Mouse (Mus musculus) forelimb bud, embryonic 11.5 days (tissue): Measurements from ENCODE around the gene Xrn1.
"Not testable (repeated sequence)": the region's sequence is repeated elsewhere in the genome, so short reads cannot be mapped to it uniquely, and the experiment has no call there.

ENCODE experiments used
- DNase-seq: peaks from one replicate; pipeline ENCODE4 v3.0.0-alpha.2; 2012; ENCODE audit warnings: low read depth, low spot score

Xrn1 gene

GRCm38 (mm10) chr9:96051501-96051900 lies 96.9 kb downstream of the Xrn1 start:
- no peak for DNase-seq

GRCm38 (mm10) chr9:96054878-96055277 lies 100.3 kb downstream of the Xrn1 start:
- DNase-seq: no peak

GRCm38 (mm10) chr9:96056417-96057223 lies 102.1 kb downstream of the Xrn1 start:
- no peak for DNase-seq

DNA sequence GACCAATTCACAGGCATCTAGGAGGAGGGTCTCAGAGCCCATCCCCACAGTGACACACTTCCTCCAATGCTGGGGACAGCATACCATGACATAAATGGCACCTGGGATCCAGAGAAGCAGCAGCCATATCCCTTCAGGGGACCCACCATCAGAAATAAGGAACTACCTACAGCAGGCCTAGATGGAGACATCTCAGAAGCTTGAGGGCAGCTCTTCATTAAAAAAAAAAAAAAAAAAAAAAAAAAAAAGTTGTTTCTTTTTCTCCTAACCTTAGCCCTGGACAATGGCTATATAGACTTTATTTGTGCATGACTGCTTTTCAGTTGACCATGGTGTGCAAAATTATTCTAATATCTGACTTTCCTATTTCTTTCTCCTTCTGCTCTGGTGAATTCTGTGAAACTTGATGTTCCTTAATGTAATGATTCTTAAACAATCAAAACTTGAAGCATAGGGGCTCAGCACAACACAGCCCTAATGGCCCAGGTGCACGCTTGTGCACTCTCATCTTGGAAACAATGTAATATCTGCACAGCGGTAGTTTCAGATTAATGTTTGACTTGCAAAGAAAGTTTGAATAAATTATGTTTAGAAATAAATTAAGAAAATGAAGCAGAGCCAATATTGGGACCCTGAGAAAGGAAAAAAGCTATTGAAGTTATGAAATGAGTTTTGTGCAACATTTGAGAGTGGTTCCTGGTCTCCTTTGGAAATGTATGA lies 108.7 kb downstream of the Xrn1 start:
- no peak for DNase-seq

- DNase-seq: no peak
Measured at GRCm38 (mm10) chr9:96063803-96064475, 109.4 kb downstream of the Xrn1 start.

- no peak for DNase-seq
Measured at GRCm38 (mm10) chr9:96067507-96067906, 112.9 kb downstream of the Xrn1 start.

- no peak for DNase-seq
Measured at GRCm38 (mm10) chr9:96078752-96079315, 124.3 kb downstream of the Xrn1 start.

DNA sequence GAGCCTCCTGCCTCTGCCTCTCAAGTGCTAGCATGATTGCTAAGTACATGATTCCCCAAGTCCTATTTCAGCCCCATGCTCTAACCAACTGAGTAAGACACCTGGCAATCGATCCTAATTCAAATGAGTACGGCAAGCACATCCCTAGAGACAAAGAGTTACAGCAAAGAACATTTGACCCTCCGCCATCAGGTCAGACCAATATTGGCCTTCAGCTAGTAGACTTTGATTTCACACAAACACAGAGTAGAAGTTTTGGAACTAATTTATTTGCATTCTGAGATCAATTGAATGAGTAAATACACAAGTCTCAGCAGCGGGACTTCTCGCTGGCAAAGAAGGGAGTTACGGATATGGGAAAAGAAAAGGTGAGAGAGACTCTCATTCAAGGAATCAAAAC lies 130.7 kb downstream of the Xrn1 start:
- no peak for DNase-seq

GRCm38 (mm10) chr9:96087671-96088070 lies 133.1 kb downstream of the Xrn1 start:
- no peak for DNase-seq

- not testable (repeated sequence) for DNase-seq
Measured at GRCm38 (mm10) chr9:96088456-96088855, 133.9 kb downstream of the Xrn1 start.

DNA sequence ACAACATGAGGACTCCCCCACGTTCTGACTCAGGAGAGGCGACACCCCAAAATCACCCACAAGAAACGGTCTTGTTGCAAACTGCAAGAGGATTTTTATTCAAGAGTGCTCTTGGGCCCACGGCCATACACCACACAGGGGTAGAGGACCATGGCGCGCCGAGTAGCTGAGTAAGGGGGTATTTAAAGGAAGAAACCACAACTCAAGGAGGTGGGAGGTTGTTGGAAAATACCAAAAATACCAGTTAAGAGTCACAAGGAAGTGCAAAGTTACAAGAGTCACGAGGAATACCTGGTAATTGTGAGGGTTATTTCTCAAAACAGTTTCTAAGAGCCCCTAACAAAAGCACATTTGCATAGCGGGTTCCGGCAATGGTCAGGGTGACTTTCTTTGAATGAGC lies 138.1 kb downstream of the Xrn1 start:
- not testable (repeated sequence) for DNase-seq

GRCm38 (mm10) chr9:96093221-96093620 lies 138.7 kb downstream of the Xrn1 start:
- DNase-seq: no peak

DNA sequence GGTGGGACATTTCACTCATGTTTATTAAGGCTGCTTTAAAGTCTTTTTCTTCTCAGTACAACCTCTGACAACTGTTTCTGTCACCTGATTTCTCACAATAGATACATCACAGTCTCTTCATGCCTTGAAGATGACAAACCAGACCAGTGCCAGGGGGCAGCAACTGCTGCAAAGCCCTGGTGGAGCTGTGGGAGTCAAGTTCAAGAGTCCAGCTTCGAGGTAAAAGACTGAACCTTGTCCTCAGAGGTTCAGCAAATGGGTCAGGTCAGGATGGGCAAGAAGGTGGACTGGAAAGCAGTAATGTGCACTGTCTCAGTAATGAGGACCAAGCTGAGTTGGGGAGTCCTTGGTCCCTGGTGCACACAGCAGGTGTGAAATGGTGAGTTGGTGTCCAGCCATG lies 139.8 kb downstream of the Xrn1 start:
- DNase-seq: no peak

GRCm38 (mm10) chr9:96095192-96095591 lies 140.6 kb downstream of the Xrn1 start:
- DNase-seq: no peak

GRCm38 (mm10) chr9:96102846-96103245 lies 148.3 kb downstream of the Xrn1 start:
- DNase-seq: no peak
